Mouse (Mus musculus): ENCODE results near the gene Lpcat1.

Lpcat1 gene

DNA sequence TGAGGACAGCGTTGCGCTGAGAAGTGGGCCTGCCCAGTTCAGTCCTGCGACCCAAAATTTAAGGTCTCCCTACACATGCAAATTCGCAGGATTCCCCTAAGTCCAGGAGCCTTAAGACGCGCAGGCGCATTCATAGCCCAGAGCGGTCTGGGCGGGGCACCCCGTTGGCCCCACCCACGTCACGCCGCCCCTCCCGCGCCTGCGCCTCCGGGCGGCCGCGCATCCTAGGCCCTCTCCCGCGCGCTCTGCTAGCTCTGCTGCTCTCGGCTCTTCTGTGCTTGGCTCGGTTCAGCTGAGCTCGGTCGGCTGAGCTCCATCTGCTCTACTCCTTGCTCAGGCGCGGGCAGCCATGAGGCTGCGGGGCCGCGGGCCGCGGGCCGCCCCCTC is at the start of gene Lpcat1:
Gene Lpcat1, plus strand, starts transcription at position 164 of the 387 bp plus-strand sequence.
- peak; percentile 73 to 88 for DNase-seq (ENCODE audit: low spot score in 2 of 2)

DNA sequence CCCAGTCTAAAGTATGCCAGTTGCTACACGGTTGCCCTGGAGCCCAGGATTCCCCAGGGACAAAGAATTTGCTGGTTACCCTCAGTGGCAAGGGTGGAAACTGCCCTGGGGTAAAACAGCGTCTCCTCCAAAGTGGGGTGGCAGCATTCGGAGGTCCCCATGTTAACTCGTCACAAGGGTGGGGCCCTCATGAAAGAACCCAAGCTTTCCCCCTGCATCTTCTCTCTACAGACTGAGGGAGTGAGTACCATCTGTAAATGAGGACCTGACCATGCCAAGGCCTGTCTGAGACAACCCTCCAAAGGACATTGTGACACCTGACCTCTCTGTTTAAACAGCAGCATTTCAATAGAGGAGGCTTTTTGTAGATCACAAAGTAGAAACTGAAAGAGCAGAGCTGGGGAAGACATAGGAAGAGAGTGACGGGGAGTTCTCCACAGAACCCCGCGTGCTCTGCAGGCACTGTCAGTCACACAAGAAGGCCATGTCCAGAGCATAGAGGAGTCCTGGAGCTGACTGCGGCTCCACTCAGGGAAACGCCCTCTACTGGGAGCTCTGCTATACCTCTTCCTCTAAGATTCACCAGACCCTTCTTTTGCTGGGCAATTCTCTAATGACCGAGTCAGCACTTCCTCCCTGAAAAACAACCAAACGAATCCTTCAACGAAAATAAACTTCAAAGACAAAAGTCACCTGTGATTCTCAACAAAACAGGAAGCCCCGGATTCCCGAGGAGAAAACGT is 49.3 kb upstream of the Lpcat1 start:
- DNase-seq (ENCODE audit: low spot score in 2 of 2), result peak in 1 of 2 experiments; percentile 40

DNA sequence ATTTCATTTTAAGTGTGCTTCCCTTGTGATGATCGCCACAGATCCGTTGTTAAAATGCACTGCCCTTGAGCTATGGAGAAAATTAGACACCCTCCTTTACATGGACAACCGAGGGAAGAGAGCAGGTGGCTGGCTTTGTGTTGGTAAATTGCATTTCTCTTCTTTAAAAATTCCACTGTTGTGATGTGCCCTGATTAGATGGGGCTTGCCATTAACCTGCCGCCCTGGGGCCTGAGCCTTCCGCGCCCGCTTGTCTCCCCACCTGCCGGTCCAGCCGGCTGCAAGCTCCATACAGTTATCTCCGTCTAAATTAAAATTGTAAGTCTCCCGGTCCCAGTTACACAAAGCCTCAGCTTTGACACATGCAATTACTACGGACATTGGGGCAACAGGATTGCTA is 48.7 kb upstream of the Lpcat1 start:
- DNase-seq (ENCODE audit: low spot score in 2 of 2), result no peak

DNA sequence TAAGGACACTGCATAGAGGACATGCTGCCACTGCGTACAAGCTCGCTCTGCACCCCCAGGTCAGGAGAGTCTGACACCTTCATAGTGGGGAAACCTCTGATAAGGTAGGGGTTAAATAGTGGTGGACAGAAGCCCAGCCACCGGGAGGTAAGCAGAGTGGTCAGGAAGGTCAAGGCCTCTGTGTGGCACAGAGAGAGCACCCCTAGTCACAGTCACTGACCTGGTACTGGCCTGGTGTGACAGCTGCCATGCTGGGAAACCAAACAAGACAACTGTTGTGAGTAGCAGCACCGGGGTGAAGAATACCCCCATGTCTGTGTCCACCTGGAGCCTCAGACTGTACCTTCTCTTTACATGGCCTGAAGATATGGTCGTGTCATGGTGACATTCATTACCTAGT is 47.8 kb upstream of the Lpcat1 start:
- DNase-seq (ENCODE audit: low spot score in 2 of 2), result no peak

DNA sequence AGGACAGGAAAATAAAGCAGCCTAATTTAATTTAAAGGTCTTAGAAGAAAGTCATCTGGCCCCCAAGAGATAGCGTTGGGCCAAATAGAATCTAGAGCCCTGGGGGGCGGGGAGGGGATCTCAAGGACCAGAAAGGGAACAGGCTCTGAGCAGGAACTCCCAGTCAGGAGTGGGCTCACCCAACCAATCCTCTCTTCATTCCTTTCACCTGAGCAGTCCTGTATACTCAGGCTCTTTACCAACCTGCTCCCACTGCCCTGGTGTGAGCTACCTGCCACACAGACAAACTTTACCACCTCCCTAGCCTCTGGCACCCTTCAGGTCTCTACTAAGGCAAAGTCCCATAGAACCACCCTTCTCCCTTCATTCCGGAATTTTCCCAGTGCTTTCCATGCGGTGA is 44.0 kb upstream of the Lpcat1 start:
- DNase-seq (ENCODE audit: low spot score in 2 of 2), result no peak

DNA sequence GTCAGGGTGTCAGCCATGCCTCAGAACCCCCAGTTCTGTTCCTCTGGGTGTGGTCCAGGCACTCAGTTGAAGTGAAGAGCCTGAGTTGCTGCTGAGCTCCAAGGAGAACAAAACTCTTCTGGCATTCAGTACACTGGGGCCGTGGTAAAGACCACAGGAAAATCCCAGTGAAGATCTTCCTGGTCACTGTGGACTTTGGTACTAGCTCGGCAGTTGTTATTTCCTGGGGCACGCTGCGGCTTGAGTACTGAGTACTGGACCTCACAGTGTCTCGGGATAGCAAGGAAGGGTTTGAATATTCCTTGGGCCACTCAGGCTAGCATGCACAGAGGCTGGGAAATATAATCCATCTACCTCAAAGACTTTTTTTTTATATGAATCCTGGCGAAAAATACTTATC is 42.0 kb upstream of the Lpcat1 start:
- DNase-seq (ENCODE audit: low spot score in 2 of 2), result no peak

DNA sequence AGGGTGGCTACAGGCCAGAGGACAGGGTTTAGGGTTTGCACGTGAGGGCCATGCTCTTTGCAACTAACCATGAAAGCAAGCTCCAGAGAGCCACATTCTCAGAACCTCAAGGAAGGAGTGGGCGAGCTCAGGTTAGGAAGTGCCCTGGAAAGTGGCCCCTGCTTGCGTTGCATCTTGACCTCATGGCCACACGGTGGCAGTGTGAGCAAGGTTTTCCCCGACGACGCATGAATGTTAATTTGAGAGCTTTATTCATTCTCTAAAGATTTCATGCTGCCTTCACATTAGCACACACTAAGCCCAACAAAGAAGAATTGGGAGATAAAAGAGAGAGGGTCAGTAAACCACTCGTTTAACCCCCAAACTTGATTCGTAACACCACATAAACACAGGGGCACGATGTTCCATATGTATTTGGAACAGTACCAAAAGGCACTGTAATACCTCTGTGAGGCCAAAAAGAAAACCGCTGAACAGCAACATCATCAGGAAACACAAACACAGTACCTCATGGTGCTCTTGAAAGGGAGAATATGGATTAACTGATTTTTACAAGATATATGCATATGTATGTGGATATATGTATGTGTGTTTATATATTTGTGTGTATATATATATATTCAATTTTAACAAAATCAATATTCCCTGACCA is 41.0 kb upstream of the Lpcat1 start:
- DNase-seq (ENCODE audit: low spot score in 2 of 2), result peak; percentile 42 to 75

DNA sequence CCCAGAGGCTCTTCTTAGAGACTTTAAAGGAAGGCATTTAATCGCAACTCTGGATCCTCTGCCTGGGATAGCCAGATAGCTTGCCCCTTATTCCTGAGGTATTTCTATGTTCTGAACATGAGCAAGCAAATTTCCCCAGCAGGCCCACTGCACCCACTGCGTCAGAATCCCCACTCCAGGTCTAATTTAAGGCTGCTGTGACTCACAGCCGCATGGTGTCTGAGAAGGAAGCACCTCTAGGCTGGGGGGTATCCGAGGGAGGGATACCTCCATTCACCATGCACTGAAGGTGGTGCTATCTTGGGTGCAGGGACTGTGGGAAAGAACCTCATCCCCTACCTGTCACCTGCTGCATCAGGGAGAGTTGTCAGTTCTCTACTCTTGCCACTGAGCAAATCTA is 40.4 kb upstream of the Lpcat1 start:
- no peak for DNase-seq (ENCODE audit: low spot score in 2 of 2)

DNA sequence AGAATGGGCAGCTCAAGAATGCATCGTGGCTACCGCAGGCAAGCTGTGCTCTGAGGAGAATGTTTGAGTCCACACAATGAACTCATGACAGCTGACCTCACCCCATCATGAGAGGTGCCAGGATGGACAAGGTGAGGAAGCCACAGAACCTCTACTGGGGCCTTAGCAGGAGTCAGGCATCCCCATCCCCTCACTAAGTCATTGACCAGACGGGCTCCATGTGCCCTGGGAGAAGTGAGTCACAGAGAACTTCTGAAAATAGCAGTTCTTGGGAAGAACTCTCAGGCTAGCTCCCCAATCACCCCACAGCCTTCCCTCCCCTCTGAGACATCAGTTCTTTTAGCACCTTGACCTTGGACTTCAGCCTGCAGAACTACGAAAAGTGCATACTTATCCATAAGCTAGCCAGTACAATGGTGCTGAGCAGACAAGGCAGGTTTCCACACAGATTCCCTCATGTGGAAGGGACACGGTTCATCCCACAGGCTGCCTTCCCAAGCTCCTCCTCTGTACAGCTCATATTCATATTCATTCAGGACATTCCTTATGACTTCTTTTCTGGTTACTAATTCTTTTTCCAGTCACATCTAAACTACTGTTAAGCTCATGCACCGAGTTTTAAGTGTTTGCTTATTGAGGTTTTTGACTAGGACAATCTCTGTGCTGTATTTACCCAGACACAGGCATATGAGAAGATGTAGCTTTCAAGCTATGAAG is 37.2 kb upstream of the Lpcat1 start:
- DNase-seq (ENCODE audit: low spot score in 2 of 2), result no peak

DNA sequence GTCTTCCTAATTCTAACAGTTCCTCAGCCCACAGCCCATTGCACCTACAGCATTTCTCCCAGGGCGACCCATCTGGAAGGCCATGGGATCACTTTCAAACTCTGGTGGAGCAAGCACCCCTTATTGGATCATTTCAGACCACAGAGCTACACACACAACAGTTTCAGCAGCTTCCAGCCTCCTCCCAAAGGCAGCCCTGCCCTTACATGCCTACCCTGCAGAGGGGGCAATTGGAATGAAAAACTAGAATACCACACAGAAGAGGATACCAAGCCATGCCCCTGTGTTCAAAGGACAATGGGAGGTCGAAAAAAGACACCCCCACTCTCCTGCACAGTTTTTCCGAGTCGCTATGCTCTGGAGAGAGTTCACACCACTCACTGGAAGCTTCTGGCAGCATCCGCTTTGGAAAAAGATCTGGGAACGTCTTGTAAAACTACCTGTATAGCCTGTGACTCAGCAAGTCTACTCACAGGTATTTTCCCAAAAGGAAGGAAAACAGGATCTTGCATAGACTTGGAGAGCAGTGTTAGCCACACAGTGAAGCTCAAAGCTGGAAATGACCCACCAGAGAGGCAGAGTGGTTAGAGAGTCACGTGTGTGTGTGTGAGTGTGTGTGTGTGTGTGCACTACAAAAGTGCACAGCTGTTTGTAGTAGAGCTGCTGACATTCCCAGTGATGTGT is 34.4 kb upstream of the Lpcat1 start:
- no peak for DNase-seq (ENCODE audit: low spot score in 2 of 2)

DNA sequence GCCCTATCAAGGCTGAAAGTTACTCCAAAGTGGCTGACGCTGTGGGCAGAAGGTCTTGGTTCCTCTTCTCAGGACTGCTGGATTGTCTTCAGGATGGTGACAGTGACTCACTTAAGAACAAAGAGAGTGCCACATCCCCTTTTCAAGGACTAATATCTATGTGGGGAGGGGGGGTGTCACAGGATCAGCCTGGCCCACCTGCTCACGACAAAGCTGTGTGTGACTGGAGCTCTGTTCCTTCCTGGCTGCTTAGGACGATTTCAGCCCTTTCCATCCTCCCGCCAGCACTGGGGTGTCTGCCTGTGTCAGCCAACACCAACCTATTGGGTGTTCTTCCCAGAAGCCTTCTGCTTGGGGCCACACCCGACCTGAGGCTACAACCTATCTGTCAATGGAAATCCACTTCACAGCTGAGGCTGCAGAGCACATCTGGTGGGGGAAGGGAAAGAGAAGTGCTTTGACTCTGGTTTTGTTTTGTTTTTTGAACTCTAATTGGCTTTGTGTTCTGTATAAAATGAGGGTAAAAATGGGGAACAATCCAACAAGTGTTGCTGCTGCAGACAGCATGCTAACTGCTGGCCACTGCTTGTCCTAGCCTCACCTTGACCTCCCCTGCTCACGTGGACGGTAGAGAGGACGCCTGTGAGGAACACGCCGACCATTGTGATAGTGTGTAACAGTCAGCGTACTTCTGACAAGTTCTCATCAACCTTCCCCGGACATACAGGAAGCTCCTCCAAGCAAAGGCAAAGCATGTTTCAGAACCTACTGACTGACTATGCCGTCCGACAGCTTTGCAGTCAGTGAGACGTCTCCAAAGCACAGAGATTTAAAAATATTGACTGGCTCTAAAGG is 33.1 kb upstream of the Lpcat1 start:
- DNase-seq (ENCODE audit: low spot score in 2 of 2), result no peak

DNA sequence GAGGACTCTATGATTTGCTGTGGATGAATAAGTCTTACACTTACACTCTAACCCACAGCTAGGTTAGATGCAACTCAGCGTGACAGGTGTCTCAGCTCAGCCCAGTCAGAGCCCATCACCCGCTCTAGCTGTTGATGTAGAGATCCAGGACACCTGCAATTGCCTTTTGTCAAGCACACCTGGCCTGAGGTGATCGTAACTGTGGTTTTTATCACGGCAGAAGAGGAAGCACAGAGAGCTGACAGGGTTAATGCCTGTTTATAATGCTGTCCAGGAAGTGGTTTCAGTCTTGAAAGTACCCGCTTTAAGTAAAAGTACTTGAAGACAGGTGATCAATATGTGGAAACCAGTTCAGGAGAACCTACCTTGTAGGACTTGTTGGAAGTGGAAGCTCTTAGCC is 32.3 kb upstream of the Lpcat1 start:
- no peak for DNase-seq (ENCODE audit: low spot score in 2 of 2)

DNA sequence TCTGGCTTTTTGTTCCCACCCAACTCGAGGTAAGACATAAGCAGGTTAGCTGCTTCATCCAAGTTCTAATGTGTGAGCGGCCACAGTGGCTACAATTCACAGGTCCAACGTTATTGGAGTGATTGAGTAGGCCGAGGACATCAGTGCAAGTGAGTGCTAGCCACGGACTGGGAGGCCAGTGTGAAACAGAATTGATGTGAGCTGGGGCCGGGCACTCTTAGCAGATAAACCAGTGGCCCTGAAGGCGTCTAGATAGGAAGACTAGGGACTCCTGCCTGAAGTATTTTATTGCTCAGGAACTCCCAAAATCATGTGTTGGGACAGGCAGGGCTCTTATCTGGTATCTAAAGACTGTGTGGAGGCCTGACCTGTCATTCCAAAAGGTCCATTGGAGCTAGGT is 31.3 kb upstream of the Lpcat1 start:
- no peak for DNase-seq (ENCODE audit: low spot score in 2 of 2)

DNA sequence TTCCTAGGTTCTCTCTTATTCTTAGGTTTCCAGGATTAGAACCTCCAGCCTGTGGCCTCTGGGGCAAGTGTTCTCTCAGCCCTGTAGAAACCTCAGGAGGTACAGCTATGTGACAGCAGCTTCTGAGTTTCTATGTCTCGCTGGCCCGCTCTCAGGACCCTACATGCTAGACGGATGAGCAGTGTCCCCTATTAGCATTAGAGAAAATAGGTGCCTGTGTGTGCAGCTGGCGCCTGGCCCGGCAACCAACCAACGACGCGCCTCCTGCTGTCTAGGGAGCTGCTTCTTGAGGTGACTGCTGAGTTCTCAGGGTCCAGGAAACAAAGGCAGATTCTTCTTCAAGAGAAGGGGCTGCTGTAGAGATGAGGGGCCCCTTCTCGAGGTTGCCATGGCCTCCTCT is 27.9 kb upstream of the Lpcat1 start:
- DNase-seq (ENCODE audit: low spot score in 2 of 2), result no peak

DNA sequence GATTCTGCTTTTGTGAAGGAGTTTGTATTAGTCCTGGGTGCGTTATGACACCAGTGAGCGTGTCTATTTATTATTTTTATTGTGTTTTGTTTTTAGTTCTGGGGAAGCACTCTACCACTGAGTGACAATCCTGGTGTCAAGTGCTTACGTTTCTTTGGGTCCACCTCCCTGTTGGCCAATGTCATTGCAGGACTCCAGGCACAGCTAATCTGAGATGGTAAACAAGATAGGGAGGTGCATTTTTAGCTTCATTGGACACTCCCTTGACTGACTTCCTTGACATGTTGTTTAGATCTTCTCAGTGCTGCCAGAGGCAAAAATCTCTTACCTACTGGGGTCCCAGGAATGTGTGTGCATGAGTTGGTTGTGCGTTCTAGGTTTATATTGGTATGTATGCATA is 26.0 kb upstream of the Lpcat1 start:
- no peak for DNase-seq (ENCODE audit: low spot score in 2 of 2)

DNA sequence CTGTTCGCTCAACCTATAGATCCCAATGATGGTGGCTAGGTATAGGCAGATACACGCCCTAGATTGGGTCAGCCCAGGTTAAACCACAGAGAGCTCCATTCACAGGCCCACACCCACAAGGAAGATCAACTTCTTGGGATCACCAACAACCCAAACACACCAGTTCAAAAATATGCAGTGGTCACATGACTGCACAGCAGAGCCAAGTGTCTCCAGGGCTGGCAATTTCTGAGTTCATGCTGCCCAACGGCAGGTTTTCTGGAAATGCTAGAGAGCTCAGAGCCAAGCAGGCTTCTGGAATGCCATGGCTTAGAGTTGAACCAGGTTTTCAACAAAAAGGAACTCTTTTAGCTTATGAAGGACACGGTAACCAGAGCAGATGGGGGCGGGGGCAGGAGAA is 25.3 kb upstream of the Lpcat1 start:
- DNase-seq (ENCODE audit: low spot score in 2 of 2), result no peak

DNA sequence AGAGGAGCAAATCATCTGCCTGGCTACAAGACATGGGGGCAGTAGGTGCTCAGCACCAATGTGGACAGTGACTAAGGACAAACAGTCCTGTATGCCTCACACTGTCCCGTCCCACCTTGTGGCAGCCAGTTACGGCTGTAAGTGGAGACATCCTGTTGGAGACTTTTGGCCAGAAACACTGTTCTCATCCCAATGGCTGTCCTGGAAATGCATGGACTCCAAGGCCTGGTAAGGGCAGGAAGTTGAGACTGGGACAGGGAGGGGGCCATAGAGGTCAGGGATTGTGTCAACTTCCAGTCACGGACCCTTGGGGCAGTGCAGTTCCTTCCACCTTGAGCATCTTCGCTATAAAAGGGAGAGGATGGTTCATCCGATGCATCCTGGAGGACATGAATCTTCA is 24.6 kb upstream of the Lpcat1 start:
- DNase-seq (ENCODE audit: low spot score in 2 of 2), result no peak

DNA sequence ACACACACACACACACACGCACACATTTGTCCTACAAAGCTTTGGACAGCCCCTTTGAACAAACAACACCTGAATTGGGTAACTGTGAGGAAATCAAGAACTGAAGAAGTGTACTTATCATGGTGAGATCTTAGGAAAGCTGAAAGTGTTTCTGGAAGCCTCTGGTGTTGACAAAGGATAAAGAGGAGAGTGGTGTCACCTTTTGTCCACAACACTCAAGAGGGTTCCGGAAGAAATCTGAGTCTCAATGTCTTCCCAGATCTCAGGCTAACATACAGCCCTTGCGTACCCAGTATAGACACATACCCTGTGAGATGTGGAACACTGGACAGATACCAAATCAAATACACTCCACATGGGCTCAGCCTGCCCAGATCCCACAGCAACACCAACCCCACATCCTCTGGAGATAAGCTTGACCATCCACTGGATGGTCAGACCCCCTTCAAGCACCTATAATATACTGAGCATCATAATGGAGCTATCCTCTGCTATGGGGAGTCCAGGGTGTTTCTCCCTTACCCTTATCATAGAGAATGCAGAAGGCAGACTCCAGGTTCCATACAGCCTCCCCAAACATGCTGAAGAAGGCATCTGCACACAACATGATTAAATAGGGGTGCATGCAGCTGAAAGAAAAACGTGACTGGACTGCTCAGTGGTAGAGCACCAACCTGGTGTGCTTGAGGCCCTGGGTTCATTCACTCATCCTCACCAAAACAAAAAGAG is 23.7 kb upstream of the Lpcat1 start:
- no peak for DNase-seq (ENCODE audit: low spot score in 2 of 2)

DNA sequence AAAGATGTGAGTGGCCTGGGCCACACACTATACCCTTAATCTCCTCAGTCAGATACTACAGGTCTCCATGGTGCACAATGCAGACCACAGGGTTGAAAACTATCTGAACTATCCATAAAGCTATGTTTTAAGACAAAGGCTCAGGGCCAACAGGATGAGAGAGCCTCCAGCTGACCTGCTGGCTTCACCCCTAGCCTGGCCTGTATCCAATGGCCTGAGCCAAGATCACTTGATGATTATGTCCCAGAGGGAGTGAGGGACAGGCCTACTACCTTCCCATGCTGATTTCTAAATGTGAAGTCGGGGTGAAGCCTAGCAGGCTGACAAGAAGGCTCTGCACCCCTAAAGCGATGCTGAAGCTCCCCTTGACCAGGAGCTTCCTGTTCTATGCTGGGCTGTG is 21.9 kb upstream of the Lpcat1 start:
- DNase-seq (ENCODE audit: low spot score in 2 of 2), result no peak

DNA sequence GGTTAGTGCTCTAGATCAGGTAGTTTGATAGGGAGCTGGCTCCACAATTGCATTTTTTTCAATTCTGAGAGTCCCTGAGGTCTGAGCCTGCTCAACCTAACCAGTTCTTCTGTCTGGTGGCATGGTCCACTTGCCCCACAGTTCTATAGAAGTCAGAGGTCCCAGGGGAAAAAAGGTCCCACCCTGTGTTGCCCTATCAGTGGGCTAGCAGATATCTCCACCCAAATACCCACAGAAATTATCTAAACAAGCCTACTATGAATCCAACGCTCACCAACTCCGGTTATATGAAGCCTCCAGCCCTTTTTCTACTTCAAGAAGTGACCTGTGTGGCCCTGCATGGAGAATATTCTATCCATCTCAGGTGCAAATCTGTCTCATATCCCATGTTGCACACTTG is 20.9 kb upstream of the Lpcat1 start:
- DNase-seq (ENCODE audit: low spot score in 2 of 2), result no peak

DNA sequence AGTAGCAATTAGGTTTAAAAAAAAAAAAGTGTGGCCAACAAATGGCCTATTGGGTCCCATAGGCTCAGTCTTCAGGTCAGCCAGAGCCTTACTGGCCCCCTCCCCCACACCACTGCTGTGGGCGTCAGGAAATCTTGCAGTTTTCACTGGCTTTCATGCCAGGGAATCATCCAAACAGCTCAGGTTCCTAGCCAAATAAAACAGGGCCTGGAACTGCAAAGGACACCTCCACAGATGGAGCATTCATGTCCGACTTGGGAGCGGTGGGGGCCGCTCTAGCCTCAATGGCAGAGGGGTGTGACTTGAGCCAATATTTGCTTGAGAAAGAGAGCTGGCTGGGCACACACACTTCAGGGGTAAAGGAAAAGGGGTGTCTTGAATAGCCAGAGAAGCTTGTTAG is 20.5 kb upstream of the Lpcat1 start:
- DNase-seq (ENCODE audit: low spot score in 2 of 2), result peak in 1 of 2 experiments; percentile 11

All from cerebellum, postnatal 4 days (tissue).